Mouse (Mus musculus): ENCODE results near the gene Cerk. TPM values are rescaled to one million over a fixed set of nuclear protein-coding genes. Genes with fewer than 3 reads are reported as not detected.
"Not testable (repeated sequence)": the region's sequence is repeated elsewhere in the genome, so short reads cannot be mapped to it uniquely, and the experiment has no call there.

The Cerk gene
- total RNA-seq, 2 experiments from 2014 or later, result 50.0 to 50.7 TPM

DNA sequence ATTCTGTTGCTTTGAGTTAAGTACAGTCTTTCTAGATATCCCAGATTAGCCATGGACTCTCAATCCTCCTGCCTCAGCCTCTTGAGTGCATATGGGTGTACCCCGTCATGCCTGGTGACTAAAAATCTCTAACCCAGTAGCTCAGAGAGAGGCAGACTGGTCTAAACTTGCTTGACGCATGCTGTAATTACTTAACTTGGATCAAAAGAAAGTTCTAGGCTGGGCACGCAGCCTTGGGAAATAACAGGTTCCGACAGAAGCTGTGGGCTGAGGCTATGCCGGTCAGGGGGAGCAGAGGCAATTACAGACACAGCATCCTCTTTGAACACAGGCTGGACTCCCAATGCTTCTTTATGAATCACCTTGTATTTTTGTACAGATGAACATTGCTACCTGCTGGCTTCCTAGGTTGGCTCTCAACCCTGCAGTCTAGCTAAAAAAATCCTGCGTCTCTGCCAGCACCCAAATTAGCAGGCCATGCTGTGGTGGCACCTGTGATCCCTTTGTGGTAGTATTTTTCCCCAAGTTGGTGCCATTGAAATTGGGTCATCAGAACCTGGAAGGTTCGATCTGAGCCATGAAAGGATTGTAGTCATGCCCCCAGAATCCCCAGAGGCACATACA, 18.8 kb downstream of the Cerk start:
- DNase-seq (ENCODE audit: low spot score in 2 of 2), result no peak

DNA sequence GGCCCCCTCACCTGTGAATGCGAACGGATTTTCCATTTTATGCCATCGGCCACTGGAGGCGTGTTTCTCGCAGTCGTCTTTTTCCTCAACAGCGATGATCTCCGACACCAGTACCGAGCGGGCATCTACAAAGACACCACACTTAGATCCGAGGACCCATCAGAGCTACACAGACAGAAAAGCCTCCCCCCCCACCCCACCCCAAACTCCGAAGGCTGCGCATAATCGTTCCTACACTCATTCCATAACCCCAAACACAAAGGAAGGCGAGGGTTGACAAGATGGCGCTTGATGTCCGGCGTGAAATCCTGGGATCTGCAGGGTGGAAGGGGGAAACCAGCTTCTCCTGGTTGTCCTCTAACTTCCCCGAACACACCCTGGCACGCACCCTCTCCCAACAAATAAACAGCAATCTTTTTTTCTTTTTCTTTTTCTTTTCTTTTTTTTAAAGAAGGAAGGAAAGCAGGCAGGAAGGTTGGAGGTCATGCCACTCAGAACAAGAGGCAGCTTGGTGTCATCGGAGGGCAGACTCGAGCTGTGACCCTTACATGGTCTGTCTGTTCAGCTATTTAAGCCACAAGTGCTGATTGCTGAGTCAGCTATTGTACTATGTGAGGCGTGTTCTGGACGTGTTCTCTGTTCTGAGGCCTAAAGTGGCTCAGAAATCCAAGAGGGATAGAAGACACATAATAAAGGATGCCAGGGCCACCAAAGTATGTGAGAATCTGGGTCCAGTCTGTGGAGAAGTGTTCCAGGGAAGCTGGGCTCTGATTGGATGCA, 19.9 kb downstream of the Cerk start:
- DNase-seq (ENCODE audit: low spot score in 2 of 2), result no peak

DNA sequence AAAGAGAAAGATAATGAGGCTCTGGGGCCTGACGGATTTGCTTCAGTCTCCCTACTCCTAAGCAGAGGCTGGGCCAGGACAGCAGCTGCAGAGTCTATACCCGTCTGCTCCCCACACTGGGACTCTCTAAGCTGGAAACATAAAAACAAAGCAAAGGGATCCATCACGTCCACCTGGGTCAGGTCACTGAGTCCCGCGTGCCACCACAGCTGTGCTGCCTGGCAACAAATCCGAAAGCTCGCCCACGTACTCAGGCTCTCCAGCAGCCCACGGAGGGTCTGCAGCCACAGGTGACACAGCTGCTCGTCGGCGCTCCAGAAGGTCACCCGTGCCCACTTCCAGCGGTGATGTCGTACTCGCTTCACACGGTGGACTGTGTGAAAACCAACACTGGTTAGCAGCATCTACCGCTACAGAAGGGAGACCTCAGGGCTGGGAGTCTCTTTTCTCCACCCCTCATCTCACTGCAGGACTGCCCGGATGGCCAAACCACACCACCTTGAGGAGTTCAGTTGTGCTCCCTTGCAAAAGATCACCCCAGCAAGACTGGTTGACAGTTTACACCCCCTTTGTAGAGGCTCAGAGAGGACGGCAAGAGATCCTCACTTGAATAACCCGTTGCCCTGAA, 21.1 kb downstream of the Cerk start:
- DNase-seq (ENCODE audit: low spot score in 2 of 2), result no peak

GRCm38 (mm10) chr15:86161800-86162199, 24.1 kb downstream of the Cerk start:
- not testable (repeated sequence) for DNase-seq (ENCODE audit: low spot score in 2 of 2)

DNA sequence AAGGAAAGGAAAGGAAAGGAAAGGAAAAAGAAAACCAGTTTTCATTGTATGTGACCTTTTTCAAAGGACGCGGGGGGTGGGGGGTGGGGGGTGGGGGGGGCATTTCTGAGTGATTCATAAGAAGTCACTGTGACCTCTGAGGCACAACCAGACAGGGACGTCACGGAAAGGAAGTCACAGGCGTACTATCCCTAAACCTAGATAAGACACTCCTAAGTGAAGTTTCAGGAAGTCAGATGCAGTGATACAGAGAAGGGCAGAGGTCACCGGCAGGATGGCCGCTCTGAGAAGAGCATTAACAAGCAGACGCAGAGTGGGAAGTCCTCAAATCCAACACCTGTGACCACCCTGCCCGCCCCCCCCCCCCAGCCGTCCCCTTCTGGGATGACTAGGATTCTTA, 25.0 kb downstream of the Cerk start:
- no peak for DNase-seq (ENCODE audit: low spot score in 2 of 2)

DNA sequence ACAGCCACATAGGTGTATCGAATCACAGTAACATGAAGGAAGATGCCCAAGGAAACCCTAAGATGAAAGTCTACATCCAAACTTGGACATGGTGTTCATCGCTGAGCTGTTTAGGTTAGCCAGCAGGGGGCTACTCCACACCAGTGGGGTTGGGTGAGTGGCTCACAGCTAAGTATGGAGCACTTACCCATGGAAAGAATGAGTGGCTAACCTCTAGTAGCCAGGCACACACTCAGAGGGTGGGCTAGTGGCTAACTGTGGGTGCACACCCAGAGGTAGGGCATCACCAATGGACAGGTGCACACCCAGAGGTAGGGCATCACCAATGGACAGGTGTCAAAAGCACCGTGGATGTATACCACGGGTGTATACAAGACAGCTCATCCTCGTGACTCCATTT, 26.2 kb downstream of the Cerk start:
- no peak for DNase-seq (ENCODE audit: low spot score in 2 of 2)

DNA sequence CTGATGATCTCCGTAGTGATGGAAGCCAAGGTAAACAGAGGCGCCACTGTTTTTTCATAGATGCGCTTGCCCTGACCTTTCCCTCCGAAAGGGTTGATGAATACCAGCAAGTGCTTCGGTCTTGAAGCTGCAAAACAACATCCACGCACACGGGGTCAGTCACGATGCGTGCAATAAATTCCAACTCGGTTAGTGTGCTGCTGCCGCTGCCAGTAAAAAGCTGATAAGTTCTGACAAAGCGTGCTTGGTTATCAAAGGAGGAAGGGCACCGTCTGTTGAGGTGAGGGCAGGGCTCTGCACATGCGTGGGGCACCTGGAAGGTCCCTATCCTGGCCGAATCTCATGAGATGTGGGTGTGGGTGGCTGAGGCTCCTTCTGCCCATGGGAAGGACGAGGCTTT, 26.8 kb downstream of the Cerk start:
- no peak for DNase-seq (ENCODE audit: low spot score in 2 of 2)

DNA sequence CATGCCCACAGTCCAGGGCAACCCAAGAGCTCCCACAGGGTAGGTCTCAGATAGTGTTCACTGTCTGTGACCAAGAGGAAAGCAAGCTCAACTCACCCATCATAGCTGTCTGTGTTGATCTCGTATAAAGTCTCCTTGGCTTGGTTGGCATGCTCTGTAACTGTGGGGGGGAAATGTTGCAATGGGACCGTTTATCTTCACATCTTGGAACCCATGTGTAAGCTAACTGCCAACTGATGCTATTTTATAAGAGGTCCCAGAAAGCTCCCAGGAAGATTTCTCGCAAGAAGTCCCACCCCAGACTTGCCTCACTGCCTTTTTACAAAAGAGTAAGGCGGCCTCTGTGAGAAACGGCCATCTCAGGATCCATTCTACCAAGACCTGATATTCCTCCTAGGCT, 29.4 kb downstream of the Cerk start:
- DNase-seq (ENCODE audit: low spot score in 2 of 2), result no peak

GRCm38 (mm10) chr15:86153481-86153960, 32.4 kb downstream of the Cerk start:
- no peak for DNase-seq (ENCODE audit: low spot score in 2 of 2)

GRCm38 (mm10) chr15:86150593-86150992, 35.3 kb downstream of the Cerk start:
- no peak for DNase-seq (ENCODE audit: low spot score in 2 of 2)

DNA sequence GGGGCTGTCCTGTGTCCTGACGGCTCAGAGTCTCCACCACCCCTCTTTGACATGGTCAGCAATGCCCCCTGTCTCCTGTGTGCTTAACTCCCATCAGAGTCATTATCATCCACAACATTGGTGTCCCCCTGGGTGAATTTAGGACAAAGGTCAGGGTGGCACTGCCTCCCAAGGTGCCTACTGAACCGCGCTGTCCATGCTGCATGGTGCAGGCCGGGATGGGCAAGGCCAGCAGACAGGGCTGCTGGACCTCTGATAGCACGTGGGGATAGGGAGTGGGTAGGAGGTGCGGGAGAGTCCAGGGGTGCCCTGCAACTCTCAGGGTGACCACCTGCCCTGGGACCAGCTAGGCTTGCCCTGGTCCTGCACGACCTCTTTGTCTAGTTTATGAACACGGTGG, 39.0 kb downstream of the Cerk start:
- DNase-seq (ENCODE audit: low spot score in 2 of 2), result no peak

DNA sequence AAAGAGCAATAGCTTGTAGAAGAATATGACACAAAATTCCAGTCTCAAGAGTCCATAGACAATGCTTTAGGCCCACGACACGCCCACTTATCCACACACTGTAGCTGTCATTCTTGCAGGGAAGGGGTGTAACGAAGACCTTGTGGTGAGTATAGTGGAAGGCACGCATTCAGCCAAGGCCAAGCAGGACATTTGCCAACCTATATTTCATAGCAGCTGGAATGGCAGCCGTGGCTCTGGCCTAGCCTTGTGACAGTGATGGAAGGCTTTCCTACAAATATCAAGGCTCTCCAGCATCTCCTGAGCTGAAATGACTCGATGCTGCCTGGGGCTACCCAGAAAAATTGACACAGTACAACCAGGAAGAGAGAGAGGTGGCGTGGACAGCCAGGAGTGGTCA, 40.9 kb downstream of the Cerk start:
- DNase-seq (ENCODE audit: low spot score in 2 of 2), result no peak

DNA sequence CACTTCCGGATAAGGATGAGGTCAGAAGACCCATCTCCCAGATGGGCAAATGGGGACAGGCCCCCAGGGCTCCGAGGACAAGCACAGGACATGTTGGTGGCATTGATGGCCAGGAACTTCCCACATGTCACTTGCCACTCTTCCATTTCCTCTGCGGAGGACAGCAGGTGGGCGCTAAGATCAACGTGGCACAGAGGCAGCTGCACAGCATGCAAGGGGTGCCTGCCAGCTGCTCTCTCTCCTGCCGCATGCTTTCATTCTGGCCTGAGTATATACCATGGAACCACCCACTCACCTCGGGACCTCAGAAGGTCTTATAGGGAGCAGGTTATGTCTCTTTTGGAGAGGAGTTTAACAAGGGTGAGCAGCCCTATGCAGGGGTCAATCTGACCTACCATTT, 41.4 kb downstream of the Cerk start:
- no peak for DNase-seq (ENCODE audit: low spot score in 2 of 2)

- peak in 1 of 2 experiments; percentile 57 for DNase-seq (ENCODE audit: low spot score in 2 of 2)
These were observed 45.6 kb downstream of the Cerk start for GRCm38 (mm10) chr15:86140323-86140722.

DNA sequence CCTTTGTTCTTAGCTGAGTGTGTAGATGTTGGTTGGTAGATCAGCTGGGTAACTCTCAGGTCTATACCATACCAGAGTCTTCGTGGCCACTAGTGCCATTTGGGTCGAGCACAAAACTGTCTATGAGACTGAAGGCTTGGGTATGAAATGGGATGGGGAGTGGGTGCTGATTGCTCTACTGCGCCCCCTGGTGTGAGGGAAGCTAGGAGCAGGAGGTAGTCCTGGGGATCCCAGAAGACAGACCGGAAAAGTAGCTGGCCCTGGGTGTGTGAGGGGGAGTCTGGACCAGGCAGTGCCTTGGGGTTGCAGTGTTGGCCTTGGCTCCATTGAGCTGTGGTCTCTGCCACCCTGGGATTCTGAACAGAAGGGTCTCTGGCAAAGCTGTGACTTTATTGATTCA, 48.3 kb downstream of the Cerk start:
- DNase-seq (ENCODE audit: low spot score in 2 of 2), result no peak

- peak; percentile 76 to 90 for DNase-seq (ENCODE audit: low spot score in 2 of 2)
These were observed 50.8 kb downstream of the Cerk start for GRCm38 (mm10) chr15:86134941-86135783.

GRCm38 (mm10) chr15:86130657-86131056, 55.3 kb downstream of the Cerk start:
- DNase-seq (ENCODE audit: low spot score in 2 of 2), result no peak

GRCm38 (mm10) chr15:86129036-86129435, 56.9 kb downstream of the Cerk start:
- no peak for DNase-seq (ENCODE audit: low spot score in 2 of 2)

GRCm38 (mm10) chr15:86124359-86124758, 61.6 kb downstream of the Cerk start:
- DNase-seq (ENCODE audit: low spot score in 2 of 2), result peak; percentile 54 to 81

GRCm38 (mm10) chr15:86123409-86123808, 62.5 kb downstream of the Cerk start:
- DNase-seq (ENCODE audit: low spot score in 2 of 2), result no peak

- no peak for DNase-seq (ENCODE audit: low spot score in 2 of 2)
These were observed 63.5 kb downstream of the Cerk start for GRCm38 (mm10) chr15:86122261-86122949.
